29 mouse cellular contexts compared by ENCODE assay signal in genomic region chr9:102002920-102003319, GRCm38 (mm10).
DNase-seq lines count a peak whose midpoint lies in the region; ATAC-seq and TF ChIP-seq lines count a peak whose summit lies in the region.
"Had no signal": no experiment of that assay in that cellular context is flagged by ENCODE, and none has a peak within 500 bp of the region (broad histone marks: within the 10 kb centered on the region; RNA-seq: fewer than 3 reads in every experiment).

No protein-coding gene starts in this region.

- WGBS in heart, embryonic 10.5 days: 82% methylated on average over 5 of the region's 5 CpGs
- 37% methylated on average over 5 of the region's 5 CpGs for WGBS in lung, embryonic 16.5 days
- 54% methylated on average over 5 of the region's 5 CpGs for WGBS in lung, postnatal 0 days
- 24% methylated on average over 5 of the region's 5 CpGs for WGBS in neural tube, embryonic 13.5 days

- no peaks in the 10 kb centered on the region; the same call in 1 of the 2 replicates for H3K9me3 ChIP-seq in heart, embryonic 10.5 days
- no peaks in the 10 kb centered on the region for H3K9me3 ChIP-seq in lung, embryonic 16.5 days (ENCODE audit: control insufficient read depth, low read length)
- H3K9me3 ChIP-seq in lung, postnatal 0 days (ENCODE audit: low read length): no peaks in the 10 kb centered on the region
- no peaks in the 10 kb centered on the region for H3K9me3 ChIP-seq in neural tube, embryonic 13.5 days
- H3K9me3 ChIP-seq: embryonic facial prominence, embryonic 15.5 days; forebrain, embryonic 12.5 days; heart, embryonic 15.5 days; hindbrain, embryonic 13.5 days; limb, embryonic 10.5 days; limb, embryonic 15.5 days; liver, embryonic 15.5 days had no signal

- H3K36me3 ChIP-seq in heart, embryonic 10.5 days: no peaks in the 10 kb centered on the region
- H3K36me3 ChIP-seq in lung, embryonic 16.5 days (ENCODE audit: control insufficient read depth, insufficient read depth, low read length): no peaks in the 10 kb centered on the region
- no peaks in the 10 kb centered on the region for H3K36me3 ChIP-seq in lung, postnatal 0 days (ENCODE audit: insufficient read depth, low read length)
- H3K36me3 ChIP-seq in neural tube, embryonic 13.5 days: peaks cover 8% of the 10 kb centered on the region; the same call in 1 of the 2 replicates
- H3K36me3 ChIP-seq: embryonic facial prominence, embryonic 15.5 days; heart, embryonic 15.5 days; limb, embryonic 10.5 days; limb, embryonic 15.5 days; liver, embryonic 15.5 days had no signal

- no peak overlapping the region for H3K27ac ChIP-seq in heart, embryonic 10.5 days
- no peak overlapping the region for H3K27ac ChIP-seq in lung, embryonic 16.5 days (ENCODE audit: low read length)
- no peak overlapping the region for H3K27ac ChIP-seq in lung, postnatal 0 days (ENCODE audit: low read length)
- H3K27ac ChIP-seq in neural tube, embryonic 13.5 days (replicated peaks): no peak overlapping the region
- H3K27ac ChIP-seq: embryonic facial prominence, embryonic 15.5 days; forebrain, embryonic 12.5 days; heart, embryonic 15.5 days; hindbrain, embryonic 13.5 days; limb, embryonic 10.5 days; limb, embryonic 15.5 days; liver, embryonic 15.5 days; macrophage had no signal

- no peak for TF ChIP-seq EP300 in lung, postnatal 0 days (IDR thresholded peaks at IDR 0.05)

- no peak overlapping the region for H3K4me3 ChIP-seq in heart, embryonic 10.5 days
- H3K4me3 ChIP-seq in lung, embryonic 16.5 days (ENCODE audit: low read length): no peak overlapping the region
- H3K4me3 ChIP-seq in lung, postnatal 0 days (ENCODE audit: low read depth, low read length): no peak overlapping the region
- no peak overlapping the region for H3K4me3 ChIP-seq in neural tube, embryonic 13.5 days
- H3K4me3 ChIP-seq: embryonic facial prominence, embryonic 15.5 days; forebrain, embryonic 12.5 days; heart, embryonic 15.5 days; hindbrain, embryonic 13.5 days; limb, embryonic 10.5 days; limb, embryonic 15.5 days; liver, embryonic 15.5 days; myocyte had no signal

- intact Hi-C loops in heart, postnatal 14 days (cut with DNase I): no loop called here

- DNase-seq in heart, embryonic 10.5 days (ENCODE audit: low spot score): peak; percentile 24
- no peak for DNase-seq in heart, postnatal 14 days
- DNase-seq in lung, postnatal 0 days (ENCODE audit: low spot score): no peak
- no peak for DNase-seq in neural tube, embryonic 10.5 days (ENCODE audit: extremely low spot score, low spot score)
- DNase-seq: adrenal gland, postnatal 36 days; cerebellum, adult 18-20 months; cerebellum, postnatal 10 days; forebrain, postnatal 0 days; gastrocnemius, postnatal 10 days; heart, postnatal 36 days; kidney, adult 18-20 months; kidney, postnatal 10 days; layer of hippocampus, adult 9-11 months; lung, postnatal 10 days; thymus, adult 2 months; thymus, postnatal 36 days had no signal

- no peaks in the 10 kb centered on the region for H3K4me1 ChIP-seq in heart, embryonic 10.5 days
- H3K4me1 ChIP-seq in lung, embryonic 16.5 days (replicated peaks; ENCODE audit: control insufficient read depth, insufficient read depth, low read length): no peaks in the 10 kb centered on the region; the same call in 1 of the 2 replicates
- H3K4me1 ChIP-seq in lung, postnatal 0 days (ENCODE audit: insufficient read depth, low read depth, low read length): peaks cover 4% of the 10 kb centered on the region; the same call in 1 of the 2 replicates
- H3K4me1 ChIP-seq in neural tube, embryonic 13.5 days (replicated peaks): peaks cover 13% of the 10 kb centered on the region
- H3K4me1 ChIP-seq: embryonic facial prominence, embryonic 15.5 days; heart, embryonic 15.5 days; limb, embryonic 15.5 days had no signal

- TF ChIP-seq CTCF in lung, postnatal 0 days (IDR thresholded peaks at IDR 0.05): no peak

- no peak overlapping the region for H3K9ac ChIP-seq in lung, embryonic 16.5 days (ENCODE audit: low read length)
- H3K9ac ChIP-seq in lung, postnatal 0 days (replicated peaks; ENCODE audit: low read depth): no peak overlapping the region
- H3K9ac ChIP-seq in neural tube, embryonic 13.5 days: no peak overlapping the region
- H3K9ac ChIP-seq: embryonic facial prominence, embryonic 15.5 days; forebrain, embryonic 12.5 days; forebrain, postnatal 0 days; heart, embryonic 15.5 days; hindbrain, embryonic 13.5 days; limb, embryonic 15.5 days; liver, embryonic 15.5 days had no signal

- H3K27me3 ChIP-seq in heart, embryonic 10.5 days (ENCODE audit: insufficient read depth, poor library complexity, severe bottlenecking): no peaks in the 10 kb centered on the region
- no peaks in the 10 kb centered on the region for H3K27me3 ChIP-seq in lung, embryonic 16.5 days (ENCODE audit: control insufficient read depth, insufficient read depth, low read depth, low read length)
- H3K27me3 ChIP-seq in lung, postnatal 0 days (replicated peaks; ENCODE audit: insufficient read depth, low read length): no peaks in the 10 kb centered on the region
- no peaks in the 10 kb centered on the region for H3K27me3 ChIP-seq in neural tube, embryonic 13.5 days
- H3K27me3 ChIP-seq: embryonic facial prominence, embryonic 15.5 days; forebrain, embryonic 12.5 days; hindbrain, embryonic 13.5 days; limb, embryonic 15.5 days; liver, embryonic 15.5 days had no signal

- 0 out of 2 replicates have a peak, but pooled peaks have one; percentile 41 for ATAC-seq in lung, embryonic 16.5 days (ENCODE audit: low read depth)
- no peak for ATAC-seq in lung, postnatal 0 days
- ATAC-seq in neural tube, embryonic 13.5 days (ENCODE audit: low read depth): peak; percentile 36; the same call in 1 of the 2 replicates
- ATAC-seq in activated CD4-positive, CD25-positive, alpha-beta regulatory T cell, adult 4 months: no peak
- ATAC-seq: CD4-positive, CD25-positive, alpha-beta regulatory T cell, adult 4 months; forebrain, postnatal 0 days had no signal

- no peak overlapping the region for H3K4me2 ChIP-seq in lung, embryonic 16.5 days (ENCODE audit: low read depth, low read length)
- H3K4me2 ChIP-seq in lung, postnatal 0 days (replicated peaks; ENCODE audit: low read depth, low read length): no peak overlapping the region
- H3K4me2 ChIP-seq in neural tube, embryonic 13.5 days: no peak overlapping the region
- H3K4me2 ChIP-seq: embryonic facial prominence, embryonic 15.5 days; forebrain, embryonic 12.5 days; heart, embryonic 15.5 days; hindbrain, embryonic 13.5 days; limb, embryonic 15.5 days; liver, embryonic 15.5 days had no signal

Comparison
In these comparisons a context has a peak if more than half of its experiments do, and no peak if none do; other contexts are left out.
1. ATAC-seq: peak in lung, embryonic 16.5 days (single experiment) and neural tube, embryonic 13.5 days (single experiment); none in lung, postnatal 0 days (single experiment) and activated CD4-positive, CD25-positive, alpha-beta regulatory T cell, adult 4 months (single experiment).